Mouse (Mus musculus): Measurements from ENCODE around the gene Gmeb1. TPM values are rescaled to one million over a fixed set of nuclear protein-coding genes. Genes with fewer than 3 reads are reported as not detected.

Gene Gmeb1
- polyA plus RNA-seq, 1 experiment from 2014 or later, result 26.8 TPM

DNA sequence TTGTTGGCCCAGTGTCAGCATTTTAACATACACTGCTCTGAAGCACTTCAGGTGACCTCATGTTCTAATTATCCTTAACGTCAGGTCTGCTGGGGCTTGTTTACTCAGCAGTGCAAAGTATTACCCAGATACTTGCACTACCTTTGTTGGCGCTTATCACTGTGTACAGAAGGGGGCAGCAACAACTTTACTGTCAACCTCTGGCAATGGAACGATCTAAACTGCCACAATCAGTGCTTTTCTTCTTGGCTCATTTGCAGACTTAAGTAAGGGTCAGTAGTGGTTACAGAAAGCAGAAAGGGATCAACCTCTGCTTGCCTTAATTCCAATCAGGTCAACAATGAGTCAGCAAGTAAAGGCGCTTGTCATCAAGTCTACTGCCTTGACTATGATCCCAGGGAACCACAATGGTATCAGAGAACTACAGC is 63.1 kb downstream of the Gmeb1 start:
- WGBS, result 38% methylated on average over 4 of the region's 4 CpGs
- no peaks in the 10 kb centered on the region for H3K27me3 ChIP-seq (ENCODE audit: control insufficient read depth, insufficient read depth, low read length)

DNA sequence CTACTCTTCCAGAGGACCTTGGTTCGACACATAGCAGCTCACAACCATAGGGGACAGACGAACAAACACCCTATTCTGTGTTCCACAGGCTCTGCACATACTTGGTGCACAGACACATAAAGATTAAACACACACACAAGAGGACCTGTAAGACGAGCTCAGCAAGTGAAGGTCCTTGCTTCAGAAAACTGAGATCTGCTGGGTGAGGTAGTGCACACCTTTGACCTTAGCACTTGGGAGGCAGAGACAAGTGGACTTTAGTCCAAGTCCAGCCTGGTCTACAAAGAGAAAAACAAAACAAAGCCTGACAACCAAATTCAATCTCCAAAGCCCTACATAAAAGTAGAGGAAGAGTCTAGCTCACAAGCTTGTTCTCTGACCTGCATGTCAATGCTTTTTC is 66.4 kb downstream of the Gmeb1 start:
- no peaks in the 10 kb centered on the region for H3K36me3 ChIP-seq (ENCODE audit: control insufficient read depth, insufficient read depth)
- no peaks in the 10 kb centered on the region for H3K27me3 ChIP-seq (ENCODE audit: control insufficient read depth, insufficient read depth, low read length)

More for the DNA sequence above, 63.1 kb downstream of the Gmeb1 start:
- H3K4me2 ChIP-seq (ENCODE audit: low read depth, low read length), result no peak overlapping the region
- H3K27ac ChIP-seq (ENCODE audit: low read length), result 0 out of 2 replicates have a peak overlapping the region, but pooled peaks have one; percentile 7
- no peak for ATAC-seq (replicated peaks; ENCODE audit: extremely low read depth, insufficient read depth, low FRiP score)
- peaks cover 14% of the 10 kb centered on the region for H3K4me1 ChIP-seq (ENCODE audit: control insufficient read depth, insufficient read depth, low read length)
- no peaks in the 10 kb centered on the region for H3K9me3 ChIP-seq (replicated peaks; ENCODE audit: control insufficient read depth, low read length)
- no peak overlapping the region for H3K9ac ChIP-seq (ENCODE audit: low read length)
- H3K4me3 ChIP-seq (ENCODE audit: low read length), result no peak overlapping the region
- peaks cover 10% of the 10 kb centered on the region; the same call in 1 of the 2 replicates for H3K36me3 ChIP-seq (ENCODE audit: control insufficient read depth, insufficient read depth)

DNA sequence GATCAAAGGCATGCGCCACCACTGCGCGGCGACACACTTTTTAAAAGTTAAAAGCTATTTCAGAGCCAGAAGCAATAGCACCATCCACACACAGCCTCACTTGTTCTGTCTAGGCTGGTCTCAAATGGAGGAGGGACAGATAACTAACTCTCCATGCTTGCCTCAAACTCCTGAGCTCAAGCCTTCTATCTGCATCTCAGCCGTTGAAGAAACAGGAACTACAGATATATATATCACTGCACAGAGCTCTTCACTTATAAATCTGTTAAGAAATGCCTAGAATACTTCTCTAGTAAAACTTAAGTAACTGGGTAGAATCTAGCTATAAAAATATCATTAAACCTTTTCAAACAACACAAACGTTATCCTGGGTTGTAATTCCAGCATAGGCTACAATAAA is 67.0 kb downstream of the Gmeb1 start:
- H3K27me3 ChIP-seq (ENCODE audit: control insufficient read depth, insufficient read depth, low read length), result no peaks in the 10 kb centered on the region
- H3K9me3 ChIP-seq (replicated peaks; ENCODE audit: control insufficient read depth, low read length), result no peaks in the 10 kb centered on the region
- no peaks in the 10 kb centered on the region for H3K36me3 ChIP-seq (ENCODE audit: control insufficient read depth, insufficient read depth)
- H3K27ac ChIP-seq (ENCODE audit: low read length), result no peak overlapping the region
- no peak overlapping the region for H3K4me2 ChIP-seq (ENCODE audit: low read depth, low read length)
- no peak for ATAC-seq (replicated peaks; ENCODE audit: extremely low read depth, insufficient read depth, low FRiP score)
- no peak overlapping the region for H3K9ac ChIP-seq (ENCODE audit: low read length)
- no peak overlapping the region for H3K4me3 ChIP-seq (ENCODE audit: low read length)
- 78% methylated on average over 6 of the region's 6 CpGs for WGBS
- peaks cover 12% of the 10 kb centered on the region for H3K4me1 ChIP-seq (ENCODE audit: control insufficient read depth, insufficient read depth, low read length)

More for the DNA sequence above, 66.4 kb downstream of the Gmeb1 start:
- WGBS, result 85% methylated on average over 3 of the region's 3 CpGs
- H3K9me3 ChIP-seq (replicated peaks; ENCODE audit: control insufficient read depth, low read length), result no peaks in the 10 kb centered on the region
- H3K4me1 ChIP-seq (ENCODE audit: control insufficient read depth, insufficient read depth, low read length), result peaks cover 12% of the 10 kb centered on the region
- H3K4me2 ChIP-seq (ENCODE audit: low read depth, low read length), result no peak overlapping the region
- no peak for ATAC-seq (replicated peaks; ENCODE audit: extremely low read depth, insufficient read depth, low FRiP score)
- no peak overlapping the region for H3K27ac ChIP-seq (ENCODE audit: low read length)
- H3K9ac ChIP-seq (ENCODE audit: low read length), result no peak overlapping the region
- H3K4me3 ChIP-seq (ENCODE audit: low read length), result no peak overlapping the region

DNA sequence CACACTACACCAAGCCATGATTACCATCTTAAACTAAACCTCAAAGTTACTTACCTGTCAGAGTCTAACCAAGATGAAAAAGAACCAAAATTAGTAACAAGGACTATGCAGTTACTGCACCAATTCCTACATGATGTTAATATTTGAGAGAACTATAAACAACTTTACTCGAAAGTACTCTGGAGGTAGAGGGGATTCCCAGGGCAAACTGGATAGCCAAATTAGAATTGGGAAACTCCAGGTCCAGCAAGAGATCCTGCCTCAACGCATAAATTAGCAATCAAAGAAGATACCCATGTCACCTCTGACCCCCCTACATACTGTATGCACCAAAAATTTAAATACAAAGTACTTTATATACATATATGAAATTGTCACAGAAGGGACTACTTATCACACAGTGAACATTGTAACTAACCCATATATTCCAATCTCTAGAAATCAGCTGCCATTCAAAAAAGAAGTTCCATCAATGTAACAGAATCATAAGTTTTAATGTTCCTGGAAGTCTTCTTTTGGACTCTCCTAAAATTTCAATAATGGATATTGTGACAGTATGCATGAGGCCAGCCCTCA is 73.5 kb downstream of the Gmeb1 start:
- Histone ChIP-seq H3K9me3 (replicated peaks; ENCODE audit: control insufficient read depth, low read length) (no peaks in the 10 kb centered on the region), H3K9ac (ENCODE audit: low read length) (no peak overlapping the region), H3K36me3 (ENCODE audit: control insufficient read depth, insufficient read depth) (peaks cover 19% of the 10 kb centered on the region), H3K4me2 (ENCODE audit: low read depth, low read length) (no peak overlapping the region), H3K27me3 (ENCODE audit: control insufficient read depth, insufficient read depth, low read length) (no peaks in the 10 kb centered on the region), H3K27ac (ENCODE audit: low read length) (no peak overlapping the region), H3K4me1 (ENCODE audit: control insufficient read depth, insufficient read depth, low read length) (no peaks in the 10 kb centered on the region), H3K4me3 (ENCODE audit: low read length) (no peak overlapping the region)
- WGBS, result 95% methylated on average over 2 of the region's 2 CpGs
- ATAC-seq (replicated peaks; ENCODE audit: extremely low read depth, insufficient read depth, low FRiP score), result no peak

DNA sequence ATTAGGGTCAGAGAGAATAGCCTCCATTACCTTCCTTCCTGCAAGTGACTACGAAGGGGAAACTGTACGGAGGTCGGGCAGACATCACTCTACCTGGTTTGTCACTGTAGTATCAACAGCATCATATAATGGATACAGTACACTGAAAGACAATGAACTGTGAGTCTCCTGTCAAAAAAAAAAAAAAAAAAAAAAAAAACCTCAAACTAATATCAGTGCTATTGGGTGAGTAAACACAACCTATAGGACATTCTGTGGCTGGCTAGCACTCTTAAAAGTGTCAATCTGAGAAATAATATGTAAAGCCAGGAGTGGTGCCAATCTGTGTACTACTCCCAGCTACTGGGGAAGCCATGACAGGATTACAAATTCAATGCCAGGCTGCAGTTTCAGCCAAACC is 78.2 kb downstream of the Gmeb1 start:
- H3K9me3 ChIP-seq (replicated peaks; ENCODE audit: control insufficient read depth, low read length), result no peaks in the 10 kb centered on the region
- H3K27me3 ChIP-seq (ENCODE audit: control insufficient read depth, insufficient read depth, low read length), result no peaks in the 10 kb centered on the region
- WGBS, result 86% methylated on average over 3 of the region's 3 CpGs
- ATAC-seq (replicated peaks; ENCODE audit: extremely low read depth, insufficient read depth, low FRiP score), result no peak
- H3K27ac ChIP-seq (ENCODE audit: low read length), result no peak overlapping the region
- H3K36me3 ChIP-seq (ENCODE audit: control insufficient read depth, insufficient read depth), result peaks cover 21% of the 10 kb centered on the region
- no peak overlapping the region for H3K4me2 ChIP-seq (ENCODE audit: low read depth, low read length)
- no peak overlapping the region for H3K4me3 ChIP-seq (ENCODE audit: low read length)
- no peak overlapping the region for H3K9ac ChIP-seq (ENCODE audit: low read length)
- no peaks in the 10 kb centered on the region for H3K4me1 ChIP-seq (ENCODE audit: control insufficient read depth, insufficient read depth, low read length)

DNA sequence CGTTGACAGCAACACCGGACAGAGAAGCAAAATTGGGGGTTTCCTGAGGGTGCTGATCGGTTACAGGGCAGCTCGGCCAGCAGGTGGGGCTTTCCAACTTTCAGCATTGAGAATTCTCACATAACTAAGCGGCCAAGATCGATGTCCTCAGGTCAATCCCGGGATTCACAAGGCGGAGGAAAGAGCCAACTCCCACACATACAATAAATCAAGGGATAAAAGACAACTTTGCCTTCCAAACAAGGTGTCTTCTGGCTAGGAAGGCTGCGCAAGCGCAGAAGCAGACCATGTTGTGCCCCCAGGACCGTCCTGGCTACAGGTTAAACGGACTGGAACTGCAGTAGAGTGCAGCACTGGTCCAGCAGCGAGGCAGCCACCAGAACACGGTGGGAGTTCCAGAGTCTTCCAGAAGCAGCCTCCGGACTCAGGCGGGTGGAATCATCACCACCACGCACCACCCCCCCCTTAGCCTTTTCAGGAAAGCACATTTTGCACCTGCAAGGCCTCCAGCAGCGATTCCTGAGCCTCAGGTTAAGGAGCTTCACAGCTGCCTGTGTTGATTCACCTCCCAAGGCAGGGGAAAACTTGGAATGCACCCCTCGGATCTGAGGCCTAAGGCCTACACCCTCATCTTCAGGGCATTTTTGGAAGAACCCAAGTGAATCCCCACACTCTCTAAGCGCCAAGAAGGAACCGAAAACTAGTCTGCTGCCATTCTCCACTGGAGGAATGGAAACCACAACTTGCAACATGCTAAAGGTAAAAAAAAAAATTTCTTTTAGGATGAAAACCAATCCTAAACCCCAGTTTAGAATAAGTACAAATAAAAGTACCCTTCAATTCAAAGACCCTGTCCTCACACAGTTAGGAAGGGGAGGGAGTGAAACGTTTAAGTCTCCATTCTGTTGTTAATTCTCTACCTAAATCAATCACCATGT is 79.4 kb downstream of the Gmeb1 start:
- Histone ChIP-seq H3K4me3 (ENCODE audit: low read length) (no peak overlapping the region), H3K9ac (ENCODE audit: low read length) (no peak overlapping the region), H3K27ac (ENCODE audit: low read length) (no peak overlapping the region), H3K27me3 (ENCODE audit: control insufficient read depth, insufficient read depth, low read length) (no peaks in the 10 kb centered on the region), H3K4me1 (ENCODE audit: control insufficient read depth, insufficient read depth, low read length) (no peaks in the 10 kb centered on the region), H3K36me3 (ENCODE audit: control insufficient read depth, insufficient read depth) (peaks cover 21% of the 10 kb centered on the region), H3K4me2 (ENCODE audit: low read depth, low read length) (no peak overlapping the region), H3K9me3 (replicated peaks; ENCODE audit: control insufficient read depth, low read length) (no peaks in the 10 kb centered on the region)
- WGBS, result 66% methylated on average over 22 of the region's 22 CpGs
- no peak for ATAC-seq (replicated peaks; ENCODE audit: extremely low read depth, insufficient read depth, low FRiP score)

DNA sequence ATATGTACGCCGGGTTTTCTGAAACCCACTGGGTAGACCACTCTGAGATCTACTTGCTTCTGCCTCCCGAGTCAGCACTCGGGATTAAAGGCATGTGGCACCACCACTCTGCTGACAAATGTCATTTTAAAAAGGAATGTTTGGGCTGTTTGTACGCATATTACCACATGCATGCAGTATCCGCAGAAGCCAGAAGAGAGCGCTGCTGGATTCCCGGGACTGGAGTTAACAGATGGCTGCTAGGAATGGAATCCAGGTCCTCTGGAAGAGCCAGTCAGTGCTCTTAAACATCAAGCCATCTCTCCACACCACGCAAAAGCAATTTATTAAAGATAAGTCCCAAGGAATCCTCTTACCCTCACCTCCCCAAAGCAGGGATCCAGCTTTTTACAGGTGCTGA is 80.7 kb downstream of the Gmeb1 start:
- WGBS, result 72% methylated on average over 9 of the region's 9 CpGs
- Histone ChIP-seq H3K9me3 (replicated peaks; ENCODE audit: control insufficient read depth, low read length) (no peaks in the 10 kb centered on the region), H3K9ac (ENCODE audit: low read length) (no peak overlapping the region), H3K4me2 (ENCODE audit: low read depth, low read length) (no peak overlapping the region), H3K27me3 (ENCODE audit: control insufficient read depth, insufficient read depth, low read length) (no peaks in the 10 kb centered on the region), H3K4me3 (ENCODE audit: low read length) (no peak overlapping the region), H3K27ac (ENCODE audit: low read length) (no peak overlapping the region), H3K36me3 (ENCODE audit: control insufficient read depth, insufficient read depth) (peaks cover 19% of the 10 kb centered on the region), H3K4me1 (ENCODE audit: control insufficient read depth, insufficient read depth, low read length) (no peaks in the 10 kb centered on the region)
- no peak for ATAC-seq (replicated peaks; ENCODE audit: extremely low read depth, insufficient read depth, low FRiP score)

DNA sequence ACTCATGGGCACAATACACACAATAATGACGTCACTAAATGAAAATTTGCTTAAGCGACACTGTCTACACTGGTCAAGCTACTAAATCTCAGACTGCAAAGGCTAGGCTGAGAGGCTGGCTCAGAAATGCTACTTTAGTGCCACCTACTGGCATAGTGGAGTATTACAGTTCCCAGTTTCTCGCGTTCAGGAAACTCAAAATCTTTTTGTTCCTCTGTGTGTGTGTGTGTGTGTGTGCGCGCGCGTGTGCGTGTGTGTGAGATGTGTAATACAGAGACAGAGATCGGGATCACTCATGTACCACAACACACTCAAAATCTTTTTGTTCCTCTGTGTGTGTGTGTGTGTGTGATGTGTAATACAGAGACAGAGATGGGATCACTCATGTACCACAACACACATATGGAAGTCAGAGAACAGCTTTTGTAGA is 82.8 kb downstream of the Gmeb1 start:
- no peak overlapping the region for H3K27ac ChIP-seq (ENCODE audit: low read length)
- 9% methylated on average over 10 of the region's 10 CpGs for WGBS
- H3K27me3 ChIP-seq (ENCODE audit: control insufficient read depth, insufficient read depth, low read length), result no peaks in the 10 kb centered on the region
- no peaks in the 10 kb centered on the region for H3K4me1 ChIP-seq (ENCODE audit: control insufficient read depth, insufficient read depth, low read length)
- no peak overlapping the region for H3K9ac ChIP-seq (ENCODE audit: low read length)
- peak; percentile 76; the same call in 1 of the 2 replicates for ATAC-seq (replicated peaks; ENCODE audit: extremely low read depth, insufficient read depth, low FRiP score)
- no peak overlapping the region for H3K4me2 ChIP-seq (ENCODE audit: low read depth, low read length)
- no peak overlapping the region for H3K4me3 ChIP-seq (ENCODE audit: low read length)
- H3K36me3 ChIP-seq (ENCODE audit: control insufficient read depth, insufficient read depth), result peaks cover 6% of the 10 kb centered on the region; the same call in 1 of the 2 replicates
- no peaks in the 10 kb centered on the region for H3K9me3 ChIP-seq (replicated peaks; ENCODE audit: control insufficient read depth, low read length)

DNA sequence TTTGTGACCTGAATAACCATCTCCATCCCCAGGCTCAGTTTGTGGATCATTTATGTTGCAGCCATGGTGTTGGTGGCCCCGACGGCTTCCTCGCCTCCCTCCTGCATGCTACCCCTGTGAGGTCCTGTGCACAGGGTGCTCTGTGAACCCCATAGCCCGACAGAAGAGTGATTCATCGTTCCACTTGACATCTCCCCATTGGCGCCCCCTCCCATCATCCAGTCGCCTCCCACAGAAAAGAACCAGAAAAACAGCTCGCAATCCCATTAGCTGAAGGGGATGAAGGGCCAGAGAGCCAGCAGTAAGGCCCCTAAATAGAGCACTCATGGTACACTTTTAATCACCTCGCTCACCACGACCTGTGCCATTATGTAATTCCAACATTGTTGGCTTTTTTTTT is 84.9 kb downstream of the Gmeb1 start:
- H3K27me3 ChIP-seq (ENCODE audit: control insufficient read depth, insufficient read depth, low read length), result no peaks in the 10 kb centered on the region
- no peak overlapping the region for H3K4me3 ChIP-seq (ENCODE audit: low read length)
- H3K36me3 ChIP-seq (ENCODE audit: control insufficient read depth, insufficient read depth), result 0 out of 2 replicates have a peak, but pooled peaks cover 1% of the 10 kb centered on the region
- H3K9me3 ChIP-seq (replicated peaks; ENCODE audit: control insufficient read depth, low read length), result no peaks in the 10 kb centered on the region
- H3K9ac ChIP-seq (ENCODE audit: low read length), result no peak overlapping the region
- no peak overlapping the region for H3K27ac ChIP-seq (ENCODE audit: low read length)
- 58% methylated on average over 10 of the region's 10 CpGs for WGBS
- H3K4me1 ChIP-seq (ENCODE audit: control insufficient read depth, insufficient read depth, low read length), result no peaks in the 10 kb centered on the region
- no peak for ATAC-seq (replicated peaks; ENCODE audit: extremely low read depth, insufficient read depth, low FRiP score)
- H3K4me2 ChIP-seq (ENCODE audit: low read depth, low read length), result no peak overlapping the region
